Mouse (Mus musculus): ENCODE data around the gene Gm20388.

- TF ChIP-seq CTCF (IDR thresholded peaks at IDR 0.05; ENCODE audit: borderline replicate concordance, insufficient read depth, low read depth, low read length): no peak
- TF ChIP-seq POLR2A (IDR thresholded peaks at IDR 0.05; ENCODE audit: borderline replicate concordance, insufficient read depth, low read length): no peak
Measured at GRCm38 (mm10) chr8:121966110-121966509, 2055.5 kb downstream of the Gm20388 start.
